Mouse (Mus musculus): ENCODE data around the gene Arvcf.

DNA sequence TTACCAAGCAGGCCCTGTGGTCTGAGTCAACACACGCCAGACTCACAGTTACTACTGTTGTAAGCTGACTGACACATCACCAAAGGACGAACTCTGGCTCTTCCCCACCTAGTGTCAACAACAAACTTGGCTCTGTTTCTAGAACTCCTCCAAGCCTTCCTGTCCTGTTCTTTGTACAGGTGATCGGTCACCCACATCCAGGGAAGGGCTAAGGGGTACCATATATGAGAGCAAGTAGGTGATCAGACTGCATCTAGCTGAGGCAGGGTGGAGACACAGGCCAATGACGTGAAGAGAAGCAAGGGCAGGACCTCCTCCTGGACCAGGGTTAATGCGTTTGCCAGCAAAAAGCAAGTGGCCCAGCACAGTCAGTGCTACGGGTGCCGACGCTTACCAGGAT lies 6.4 kb upstream of the Arvcf start:
- TF ChIP-seq CTCF (IDR thresholded peaks at IDR 0.05; ENCODE audit: low read depth, low read length) (no peak), POLR2A (IDR thresholded peaks at IDR 0.05; ENCODE audit: insufficient read depth, low read length) (no peak)
